Mouse (Mus musculus) heart, adult 9 months (tissue): ENCODE results near the gene Sema6d.
A peak's percentile ranks its signal among the peaks of the same experiment; 100 is the strongest.

Experiments
- DNase-seq, 2 experiments: peaks; one replicate each; pipeline ENCODE4 v3.0.0; 2022; ENCODE audit warnings: low spot score in 2 of 2

Sema6d gene

GRCm38 (mm10) chr2:124470346-124471042 lies 380.7 kb downstream of the Sema6d start:
- DNase-seq: no peak

- no peak for DNase-seq
These were observed 383.1 kb downstream of the Sema6d start for GRCm38 (mm10) chr2:124472674-124473507.

GRCm38 (mm10) chr2:124477904-124478303 lies 388.1 kb downstream of the Sema6d start:
- DNase-seq: no peak

- DNase-seq: no peak
These were observed 388.8 kb downstream of the Sema6d start for GRCm38 (mm10) chr2:124478526-124478925.

- no peak for DNase-seq
These were observed 396.0 kb downstream of the Sema6d start for GRCm38 (mm10) chr2:124485761-124486160.

- no peak for DNase-seq
These were observed 400.4 kb downstream of the Sema6d start for GRCm38 (mm10) chr2:124490010-124490801.

GRCm38 (mm10) chr2:124495751-124496150 lies 406.0 kb downstream of the Sema6d start:
- no peak for DNase-seq

- no peak for DNase-seq
These were observed 409.9 kb downstream of the Sema6d start for GRCm38 (mm10) chr2:124499670-124500069.

- no peak for DNase-seq
These were observed 416.2 kb downstream of the Sema6d start for GRCm38 (mm10) chr2:124505784-124506489.

- no peak for DNase-seq
These were observed 418.0 kb downstream of the Sema6d start for GRCm38 (mm10) chr2:124507804-124508203.

- no peak for DNase-seq
These were observed 419.7 kb downstream of the Sema6d start for GRCm38 (mm10) chr2:124509479-124509878.

- DNase-seq: no peak
These were observed 422.1 kb downstream of the Sema6d start for GRCm38 (mm10) chr2:124511826-124512225.

- peak; percentile 78 to 83 for DNase-seq
These were observed 432.7 kb downstream of the Sema6d start for GRCm38 (mm10) chr2:124522426-124522825.

GRCm38 (mm10) chr2:124523667-124524066 lies 433.9 kb downstream of the Sema6d start:
- DNase-seq: no peak

- DNase-seq: peak; percentile 19 to 20
These were observed 434.4 kb downstream of the Sema6d start for GRCm38 (mm10) chr2:124524167-124524566.

GRCm38 (mm10) chr2:124527641-124528040 lies 437.9 kb downstream of the Sema6d start:
- DNase-seq: no peak

- no peak for DNase-seq
These were observed 440.7 kb downstream of the Sema6d start for GRCm38 (mm10) chr2:124530441-124530840.

GRCm38 (mm10) chr2:124531062-124531461 lies 441.3 kb downstream of the Sema6d start:
- no peak for DNase-seq

- no peak for DNase-seq
These were observed 443.1 kb downstream of the Sema6d start for GRCm38 (mm10) chr2:124532906-124533305.

GRCm38 (mm10) chr2:124533602-124534001 lies 443.8 kb downstream of the Sema6d start:
- no peak for DNase-seq

GRCm38 (mm10) chr2:124550315-124550714 lies 460.5 kb downstream of the Sema6d start:
- no peak for DNase-seq
